Comparison of ENCODE assay signal across 8 mouse cellular contexts in the genomic region with DNA sequence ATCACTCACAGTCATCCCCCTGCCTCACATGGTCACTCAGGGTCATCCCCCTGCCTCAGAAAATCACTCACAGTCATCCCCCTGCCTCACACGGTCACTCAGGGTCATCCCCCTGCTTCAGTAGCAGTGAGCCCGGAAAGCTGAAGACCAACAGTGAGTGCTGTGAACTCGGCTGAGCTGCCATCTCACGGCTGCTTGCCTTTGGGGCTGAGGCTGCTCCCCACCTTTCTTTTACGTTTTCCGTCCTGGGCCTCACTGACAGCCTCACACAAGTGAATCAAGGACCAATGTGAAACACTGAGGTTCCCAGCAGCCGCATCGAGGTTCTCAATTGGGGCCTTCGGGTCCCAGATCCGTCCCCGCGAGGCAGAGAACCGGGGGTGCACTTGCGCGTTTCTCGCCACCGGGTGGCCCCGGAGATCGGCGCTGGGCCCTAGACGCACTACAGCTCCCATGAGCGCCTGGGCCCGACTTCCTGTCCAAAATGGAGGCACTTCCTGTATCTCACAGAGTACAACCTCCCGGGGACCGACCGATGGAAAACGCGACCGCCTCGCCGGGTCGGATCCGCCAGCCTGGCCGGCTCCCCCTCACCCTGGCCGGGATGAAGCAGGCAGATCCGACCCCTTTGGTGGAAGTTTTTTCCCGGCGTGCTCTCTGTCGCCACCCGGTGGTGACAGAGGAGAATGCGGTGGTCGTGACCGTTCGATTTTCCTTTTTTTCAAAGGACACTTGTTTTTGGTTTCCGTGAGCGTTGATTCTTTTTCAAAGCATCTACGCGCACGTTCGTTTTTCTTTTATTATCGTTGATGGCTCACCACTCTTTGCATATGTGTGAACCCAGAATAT. TPM values are rescaled to one million over a fixed set of nuclear protein-coding genes. Genes with fewer than 3 reads are reported as not detected.
DNase-seq lines count a peak whose midpoint lies in the region; ATAC-seq lines count a peak whose summit lies in the region.
"Not testable (repeated sequence)": the region's sequence is repeated elsewhere in the genome, so short reads cannot be mapped to it uniquely, and the experiment has no call there.

No protein-coding gene starts in this region.

- not testable (repeated sequence) for H3K9ac ChIP-seq in hindbrain, embryonic 15.5 days

- H3K9me3 ChIP-seq in hindbrain, embryonic 15.5 days = peaks cover 39% of the 10 kb centered on the region

- H3K27me3 ChIP-seq in hindbrain, embryonic 15.5 days = not testable (repeated sequence)

- peak overlapping the region; percentile 26 for H3K4me3 ChIP-seq in hindbrain, embryonic 15.5 days

- H3K27ac ChIP-seq in hindbrain, embryonic 15.5 days (replicated peaks) = peak overlapping the region; percentile 58

- peak; percentile 94 for DNase-seq in T-cell, adult 2 months (ENCODE audit: low spot score)
- peak; percentile 83 to 97 for DNase-seq in cerebellum, postnatal 4 days (ENCODE audit: low spot score in 2 of 2)
- DNase-seq in frontal cortex, postnatal 36 days (ENCODE audit: low spot score in 2 of 2) = peak; percentile 92 to 98
- peak; percentile 92 for DNase-seq in layer of hippocampus, postnatal 36 days
- peak; percentile 82 for DNase-seq in lung, postnatal 25 days (ENCODE audit: low spot score)
- DNase-seq in ovary, postnatal 36 days (ENCODE audit: low spot score) = peak; percentile 88
- DNase-seq in thymus, postnatal 25 days = peak; percentile 93

- 52% methylated on average over 51 of the region's 51 CpGs for WGBS in hindbrain, embryonic 15.5 days

- H3K4me2 ChIP-seq in hindbrain, embryonic 15.5 days = peak overlapping the region; percentile 45

- peak; percentile 92 for ATAC-seq in hindbrain, embryonic 15.5 days (ENCODE audit: low FRiP score, low read depth)

- H3K4me1 ChIP-seq in hindbrain, embryonic 15.5 days (replicated peaks) = not testable (repeated sequence)

- H3K36me3 ChIP-seq in hindbrain, embryonic 15.5 days = peaks cover 63% of the 10 kb centered on the region

RNA-seq across cellular contexts. Expression of a gene that starts 22.7 kb away (rescaled TPM):
- 195 and 248 TPM in 2 replicates for polyA plus RNA-seq in hindbrain, embryonic 15.5 days (2015; fragmentation: Nextera tagmentation; extraction: Ambion mirVana)
- 100 to 1,000 TPM; 230 to 241 TPM for total RNA-seq in layer of hippocampus, postnatal 36 days (2021)

Comparison
In these comparisons a context has a peak if more than half of its experiments do, and no peak if none do; other contexts are left out.
1. Peak in every context shown above with its lines: DNase-seq, ATAC-seq, H3K4me3 ChIP-seq and H3K27ac ChIP-seq.